Mouse (Mus musculus) liver, adult 2 months (tissue): Measurements from ENCODE around the gene Rack1. TPM values are rescaled to one million over a fixed set of nuclear protein-coding genes. Genes with fewer than 3 reads are reported as not detected.
"Not testable (repeated sequence)": the region's sequence is repeated elsewhere in the genome, so short reads cannot be mapped to it uniquely, and the experiment has no call there.

Source experiments
- DNase-seq: peaks from one replicate; pipeline ENCODE4 v3.0.0-alpha.2; 2011; ENCODE audit warnings: low read depth, low spot score; ENCODE audit errors: extremely low read depth
- H3K27ac ChIP-seq: fragments of 200-500 bp; replicated peaks from 2 replicates; pipeline ENCODE4 v1.5.1; 2012; ENCODE audit warnings: low read depth, mild to moderate bottlenecking, control low read depth, inconsistent platforms, low read length; ENCODE audit not compliant: insufficient read depth
- H3K27me3 ChIP-seq: fragments of 200-500 bp; 2 replicates; pipeline ENCODE4 v1.6.1; 2012; ENCODE audit warnings: mild to moderate bottlenecking, moderate library complexity, low read length, inconsistent platforms; ENCODE audit not compliant: control insufficient read depth, insufficient read depth
- H3K36me3 ChIP-seq: fragments of 200-500 bp; 2 replicates; pipeline ENCODE4 v1.6.1; 2012; ENCODE audit warnings: low read length, inconsistent platforms; ENCODE audit not compliant: control insufficient read depth, insufficient read depth
- H3K4me1 ChIP-seq: fragments of 200-500 bp; 2 replicates; pipeline ENCODE4 v1.6.1; 2011; ENCODE audit warnings: low read length; ENCODE audit not compliant: control insufficient read depth, insufficient read depth
- H3K4me3 ChIP-seq: fragments of 200-500 bp; 2 replicates; pipeline ENCODE4 v1.5.1; 2011; ENCODE audit warnings: low read depth, mild to moderate bottlenecking, control low read depth, low read length, moderate library complexity; ENCODE audit not compliant: insufficient read depth
- H3K79me2 ChIP-seq: fragments of 200-500 bp; 2 replicates; pipeline ENCODE4 v1.6.1; 2012; ENCODE audit warnings: inconsistent platforms, mild to moderate bottlenecking, low read length, moderate library complexity; ENCODE audit not compliant: control insufficient read depth, insufficient read depth
- H3K9ac ChIP-seq: fragments of 200-500 bp; 2 replicates; pipeline ENCODE4 v1.6.1; 2012; ENCODE audit warnings: low read depth, mild to moderate bottlenecking, control low read depth, inconsistent platforms, low read length
- CTCF ChIP-seq: fragments of 200-500 bp; IDR thresholded peaks from 2 replicates; pipeline ENCODE4 v1.5.1; 2011; ENCODE audit warnings: low read depth, low read length, control low read depth
- POLR2A ChIP-seq: fragments of 200-500 bp; IDR thresholded peaks from 2 replicates; pipeline ENCODE4 v1.6.1; 2011; ENCODE audit warnings: low read length, control low read depth; ENCODE audit not compliant: insufficient read depth; ENCODE audit errors: extremely low read depth
- WGBS: fragments of 180-500 bp; shearing (Covaris S2); methylation state at CpG from one replicate; pipeline ENCODE4 v1.1.7; 2018; 5-methylcytosine and 5-hydroxymethylcytosine counted together
- polyA plus RNA-seq: library from polyadenylated mRNA; depleted of rRNA; stranded (reverse); fragments of >200 nt; gene quantifications from 2 replicates; pipeline ENCODE4 v1.2.3, GENCODE M21; 2012
- total RNA-seq: library from RNA; depleted of rRNA; stranded (reverse); fragments of >200 nt; gene quantifications from 2 replicates; pipeline ENCODE4 v1.2.3, GENCODE M21; 2014

Rack1 gene
- total and polyA plus RNA-seq, 2 experiments: 507 to 687 TPM

- H3K4me3 ChIP-seq: peak overlapping the region; percentile 33
- no peak overlapping the region for H3K9ac ChIP-seq
- DNase-seq: peak; percentile 95
- peaks cover 9% of the 10 kb centered on the region for H3K79me2 ChIP-seq
- peaks cover 26% of the 10 kb centered on the region for H3K4me1 ChIP-seq
- TF ChIP-seq POLR2A: 0 out of 2 replicates have a peak, but pooled peaks have one; percentile 4
- TF ChIP-seq CTCF: no peak
- H3K27me3 ChIP-seq: no peaks in the 10 kb centered on the region
- WGBS: under 1% methylated on average over 16 of the region's 16 CpGs
- H3K27ac ChIP-seq: peak overlapping the region; percentile 25; the same call in 1 of the 2 replicates
- no peaks in the 10 kb centered on the region for H3K36me3 ChIP-seq
Observed at GRCm38 (mm10) chr11:48818346-48818745, 18.2 kb downstream of the Rack1 start.

GRCm38 (mm10) chr11:48819614-48820307 lies 19.6 kb downstream of the Rack1 start:
- peak; percentile 61 for DNase-seq
- Histone ChIP-seq H3K4me1 (peaks cover 20% of the 10 kb centered on the region), H3K79me2 (peaks cover 9% of the 10 kb centered on the region), H3K4me3 (no peak overlapping the region), H3K27ac (no peak overlapping the region), H3K36me3 (no peaks in the 10 kb centered on the region), H3K9ac (no peak overlapping the region), H3K27me3 (no peaks in the 10 kb centered on the region)
- TF ChIP-seq CTCF (no peak), POLR2A (no peak)
- WGBS: 74% methylated on average over 7 of the region's 7 CpGs

GRCm38 (mm10) chr11:48820308-48820674 lies 20.2 kb downstream of the Rack1 start:
- Histone ChIP-seq H3K27me3 (no peaks in the 10 kb centered on the region), H3K27ac (no peak overlapping the region; the same call in 1 of the 2 replicates), H3K36me3 (no peaks in the 10 kb centered on the region), H3K79me2 (peaks cover 9% of the 10 kb centered on the region), H3K9ac (no peak overlapping the region), H3K4me1 (peaks cover 18% of the 10 kb centered on the region), H3K4me3 (no peak overlapping the region)
- no peak for TF ChIP-seq POLR2A
- no peak for TF ChIP-seq CTCF
- peak; percentile 80 for DNase-seq

- not testable (repeated sequence) for H3K27ac ChIP-seq, DNase-seq, H3K4me3 ChIP-seq, H3K79me2 ChIP-seq, H3K9ac ChIP-seq, H3K27me3 ChIP-seq, H3K36me3 ChIP-seq
- 95% methylated on average over 14 of the region's 14 CpGs for WGBS
- peaks cover 11% of the 10 kb centered on the region for H3K4me1 ChIP-seq
Observed at GRCm38 (mm10) chr11:48821299-48821698, 21.2 kb downstream of the Rack1 start.

GRCm38 (mm10) chr11:48822768-48823512 lies 22.8 kb downstream of the Rack1 start:
- TF ChIP-seq POLR2A (no peak), CTCF (no peak)
- Histone ChIP-seq H3K4me1 (peaks cover 13% of the 10 kb centered on the region), H3K36me3 (no peaks in the 10 kb centered on the region), H3K79me2 (no peaks in the 10 kb centered on the region), H3K9ac (no peak overlapping the region), H3K27me3 (no peaks in the 10 kb centered on the region), H3K27ac (no peak overlapping the region), H3K4me3 (no peak overlapping the region)
- 52% methylated on average over 14 of the region's 14 CpGs for whole genome bisulfite sequencing
- no peak for DNase-seq

- TF ChIP-seq POLR2A (no peak), CTCF (no peak)
- H3K9ac ChIP-seq: no peak overlapping the region
- WGBS: 4% methylated on average over 15 of the region's 15 CpGs
Observed at GRCm38 (mm10) chr11:48823536-48823972, 23.4 kb downstream of the Rack1 start.

More at GRCm38 (mm10) chr11:48823536-48823972, 23.4 kb downstream of the Rack1 start:
- Histone ChIP-seq H3K36me3 (no peaks in the 10 kb centered on the region), H3K4me3 (no peak overlapping the region), H3K79me2 (no peaks in the 10 kb centered on the region), H3K27ac (no peak overlapping the region), H3K4me1 (peaks cover 13% of the 10 kb centered on the region), H3K27me3 (no peaks in the 10 kb centered on the region)
- DNase-seq: peak; percentile 75
